Mouse (Mus musculus) B cell, adult 2 months (primary cell): ENCODE data around the gene Diras2.
A peak's percentile ranks its signal among the peaks of the same experiment; 100 is the strongest.

Experiments
- DNase-seq, 2 experiments: peaks; one replicate each; pipeline ENCODE4 v3.0.0; 2022

Diras2 gene

GRCm38 (mm10) chr13:52531121-52531520 lies at the start of gene Diras2:
Gene Diras2, minus strand, starts transcription at chr13:52531279.
- DNase-seq, result peak in 1 of 2 experiments; percentile 18

GRCm38 (mm10) chr13:52578776-52579175 lies 47.7 kb upstream of the Diras2 start:
- DNase-seq, result no peak

DNA sequence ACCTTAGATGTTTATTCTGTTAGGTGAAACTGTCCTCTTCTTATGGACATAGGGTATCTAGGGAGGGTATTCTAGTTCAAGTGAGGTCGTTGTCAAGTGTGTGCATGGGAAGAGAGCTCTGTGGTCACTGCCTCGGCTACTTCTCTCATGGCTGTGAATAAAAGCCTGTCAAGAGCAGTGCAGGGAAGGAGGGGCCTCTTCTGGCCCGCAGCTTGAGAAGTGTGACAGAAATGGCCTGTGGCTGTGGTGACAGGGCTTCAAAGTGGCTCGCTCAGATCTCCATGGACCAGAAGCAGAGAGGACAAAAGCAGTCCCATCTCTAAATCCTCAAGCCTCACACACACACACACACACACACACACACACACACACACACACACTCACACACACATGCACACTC lies 46.9 kb upstream of the Diras2 start:
- DNase-seq, result no peak

GRCm38 (mm10) chr13:52577326-52577920 lies 46.3 kb upstream of the Diras2 start:
- no peak for DNase-seq

DNA sequence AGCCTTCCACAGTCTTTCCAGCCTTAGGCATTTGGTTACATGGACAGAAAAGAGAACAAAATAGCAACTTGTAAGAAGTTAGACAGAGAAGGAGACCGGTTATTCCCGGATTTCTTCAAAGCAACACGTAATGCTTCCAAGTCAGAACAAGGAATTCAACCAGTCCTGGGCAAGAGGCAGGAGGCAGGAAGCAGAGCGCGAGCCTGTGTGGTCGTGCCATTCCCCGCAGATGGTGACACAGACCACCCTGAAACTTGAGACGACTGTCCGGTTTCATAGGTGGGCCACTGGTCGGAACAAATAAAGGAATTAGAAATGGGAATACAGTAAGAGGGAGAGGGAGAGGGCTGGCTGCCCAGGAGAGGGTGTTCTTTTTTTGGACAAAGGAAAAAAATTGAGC lies 45.8 kb upstream of the Diras2 start:
- no peak for DNase-seq

DNA sequence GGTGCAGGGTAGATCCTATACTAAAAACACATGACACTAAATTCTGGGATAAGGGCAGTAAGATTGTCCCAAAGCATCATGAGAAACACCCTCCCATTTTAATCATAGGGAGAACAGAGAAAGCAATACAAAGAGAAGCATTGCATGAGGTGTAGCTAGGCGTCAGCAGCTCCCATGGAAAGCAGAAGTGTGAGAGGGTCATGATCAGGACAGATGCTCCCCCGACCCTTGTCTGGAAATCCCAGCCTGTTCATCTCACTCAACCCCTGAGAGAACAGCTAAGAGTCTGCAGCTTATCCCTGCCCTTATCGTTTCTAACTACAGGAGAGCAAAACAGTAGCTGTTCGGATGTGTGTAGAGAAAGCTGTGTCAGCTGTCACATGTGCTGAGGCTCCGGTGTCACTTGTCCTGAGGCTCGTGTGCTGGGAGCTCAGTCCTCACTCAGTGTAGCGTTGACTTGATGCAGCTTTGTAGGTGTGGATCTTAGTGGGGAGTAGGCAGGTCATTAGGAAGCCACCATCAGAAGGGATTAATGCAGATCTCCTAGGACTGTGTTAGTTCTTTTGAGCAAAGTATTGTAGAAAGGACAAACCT lies 45.0 kb upstream of the Diras2 start:
- no peak for DNase-seq

- no peak for DNase-seq
Observed at GRCm38 (mm10) chr13:52575483-52575882, 44.4 kb upstream of the Diras2 start.

- peak; percentile 53 to 63 for DNase-seq
Observed at GRCm38 (mm10) chr13:52574311-52574710, 43.2 kb upstream of the Diras2 start.

- peak; percentile 90 to 91 for DNase-seq
Observed at GRCm38 (mm10) chr13:52572451-52573446, 41.7 kb upstream of the Diras2 start.

GRCm38 (mm10) chr13:52571591-52572384 lies 40.7 kb upstream of the Diras2 start:
- peak; percentile 70 to 74 for DNase-seq

DNA sequence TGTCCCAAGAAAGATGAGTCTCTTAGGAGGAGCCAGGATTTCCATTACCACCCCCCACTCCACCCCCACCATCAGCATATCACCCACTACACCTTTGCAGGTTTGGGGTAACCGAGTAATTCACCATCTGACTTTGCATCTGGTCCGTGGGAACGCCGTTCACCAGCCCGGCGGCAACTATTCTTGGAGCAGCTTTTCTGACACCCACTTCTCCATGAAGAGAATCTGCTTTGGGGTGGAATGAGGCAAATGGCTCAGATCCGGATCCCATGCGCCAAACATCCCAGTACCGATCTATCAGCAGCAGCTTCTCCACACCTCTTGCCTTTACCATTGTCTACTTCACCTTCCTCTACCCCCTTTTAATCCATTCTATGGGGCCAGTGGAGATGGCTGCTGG lies 39.2 kb upstream of the Diras2 start:
- no peak for DNase-seq

- no peak for DNase-seq
Observed at GRCm38 (mm10) chr13:52569194-52569769, 38.2 kb upstream of the Diras2 start.

- DNase-seq, result peak; percentile 53 to 58
Observed at GRCm38 (mm10) chr13:52566777-52567176, 35.7 kb upstream of the Diras2 start.

DNA sequence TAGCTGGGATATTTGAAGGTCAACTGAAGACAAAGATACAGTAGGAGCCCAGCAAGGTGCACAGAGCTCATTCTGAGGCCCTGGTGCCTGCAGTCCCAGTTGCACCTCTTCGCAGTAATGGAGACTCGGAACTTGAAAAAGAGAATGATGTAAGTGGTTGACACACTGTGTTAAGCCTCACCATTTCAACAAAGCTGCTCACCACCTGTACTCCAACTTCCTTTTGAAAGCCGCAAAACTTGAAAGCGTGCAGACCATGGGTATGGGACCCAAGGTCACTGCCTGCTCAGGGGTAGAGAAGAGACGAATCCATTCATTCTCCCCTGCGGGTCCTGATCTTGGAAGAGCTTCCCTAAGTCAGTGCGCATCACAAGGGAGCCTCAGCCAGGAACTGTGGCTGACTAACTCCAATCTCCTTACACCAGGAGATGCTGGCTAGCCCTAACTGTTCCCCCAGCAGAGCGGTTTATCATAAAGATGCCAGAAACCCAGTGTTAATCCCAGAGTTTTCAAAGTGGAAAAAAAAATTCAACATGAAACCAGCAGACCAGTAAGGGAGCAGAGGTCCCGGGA lies 35.2 kb upstream of the Diras2 start:
- DNase-seq, result peak; percentile 61 to 65

GRCm38 (mm10) chr13:52565103-52565739 lies 34.1 kb upstream of the Diras2 start:
- peak; percentile 63 to 66 for DNase-seq

DNA sequence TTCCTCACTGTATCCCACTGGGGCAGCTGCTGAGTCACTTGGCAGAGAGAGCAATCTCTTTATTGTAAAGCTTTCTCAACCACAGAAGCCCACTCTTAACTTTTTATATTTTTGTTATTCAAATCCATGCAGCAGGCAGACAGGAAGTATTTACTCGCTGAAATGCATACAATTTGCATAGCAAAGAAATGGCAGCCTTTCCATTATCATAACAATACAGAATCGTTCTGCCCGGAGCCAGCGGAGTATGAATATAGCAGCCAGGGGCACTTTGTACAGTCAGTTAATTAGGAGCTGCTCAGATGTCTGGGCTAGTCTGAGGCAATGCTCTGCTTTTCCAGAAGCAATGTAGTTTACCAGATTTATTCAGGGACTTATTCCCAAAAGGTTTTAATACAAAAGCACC lies 31.1 kb upstream of the Diras2 start:
- peak; percentile 55 to 60 for DNase-seq

GRCm38 (mm10) chr13:52561367-52562165 lies 30.5 kb upstream of the Diras2 start:
- DNase-seq, result no peak

- no peak for DNase-seq
Observed at GRCm38 (mm10) chr13:52557421-52557820, 26.3 kb upstream of the Diras2 start.

DNA sequence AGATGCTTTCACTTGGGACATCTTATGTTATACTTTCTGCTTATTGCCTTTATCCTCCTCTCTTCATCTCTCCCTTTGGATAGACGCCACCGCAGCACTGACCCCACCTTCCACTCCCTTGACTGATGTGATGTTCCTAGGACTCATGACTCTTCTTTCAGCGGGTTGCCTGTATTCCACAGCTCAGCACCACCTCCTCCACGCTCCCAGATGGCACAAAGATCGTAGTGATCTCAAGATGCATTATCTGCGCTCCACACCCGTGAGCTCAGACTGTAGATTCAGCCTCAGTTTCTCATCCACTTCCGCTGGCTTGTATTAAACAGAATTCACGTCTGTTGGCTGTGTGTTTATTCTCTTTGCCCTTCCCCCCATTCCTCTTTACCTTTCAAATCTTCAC lies 23.6 kb upstream of the Diras2 start:
- DNase-seq, result no peak

DNA sequence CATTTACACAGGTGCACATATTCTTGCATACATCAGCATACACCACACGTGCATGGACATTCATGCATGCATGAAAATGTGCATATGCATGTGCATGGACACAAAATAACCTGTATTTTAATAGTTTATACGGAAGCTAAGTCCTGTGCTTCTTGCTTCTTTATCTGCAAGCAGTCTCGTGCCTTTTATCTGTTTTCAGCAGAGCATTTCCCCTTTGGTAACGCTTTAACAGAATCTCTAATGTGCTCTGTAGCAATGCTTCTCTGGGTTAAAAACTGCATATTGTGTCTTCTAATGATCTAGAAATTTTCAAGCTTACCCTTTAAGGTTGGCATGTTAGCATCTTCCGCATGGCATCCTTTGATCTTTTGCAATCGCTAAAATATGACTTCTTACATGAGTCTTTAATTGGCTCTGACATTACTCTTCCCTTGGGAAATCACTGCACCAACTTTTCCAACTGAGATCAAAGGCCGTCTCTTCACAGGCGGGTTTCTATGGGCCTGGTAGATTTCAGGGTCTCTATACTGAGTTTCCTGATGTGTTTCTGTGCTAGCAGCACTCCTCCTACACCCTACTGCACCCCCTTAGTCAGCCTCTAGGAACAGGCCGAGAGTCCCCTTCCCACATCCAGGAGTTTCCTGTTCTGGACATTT lies 21.9 kb upstream of the Diras2 start:
- no peak for DNase-seq
